Mouse (Mus musculus) CH12.LX (cell line): Measurements from ENCODE around the gene BC107364.

ENCODE experiments used
- HCFC1 ChIP-seq: IDR thresholded peaks from 2 replicates; pipeline ENCODE4 v1.6.1; 2012; ENCODE audit warnings: low read depth, mild to moderate bottlenecking, inconsistent platforms, low read length, improper control_type of control experiment
- TBP ChIP-seq: conservative IDR thresholded peaks from 2 replicates; pipeline ENCODE4 v1.6.1; 2011; ENCODE audit warnings: low read depth, low read length, improper control_type of control experiment

GRCm38 (mm10) chr3:96403016-96403415 is 49.1 kb downstream of the BC107364 start:
- TF ChIP-seq HCFC1 (no peak), TBP (no peak)
